Mouse (Mus musculus) hindlimb bud, embryonic 11.5 days (tissue): ENCODE data around the gene Mitd1.

Source experiments
- DNase-seq: peaks from one replicate; pipeline ENCODE4 v3.0.0-alpha.2; 2012; ENCODE audit warnings: low read depth, low spot score; ENCODE audit errors: extremely low spot score

The Mitd1 gene

DNA sequence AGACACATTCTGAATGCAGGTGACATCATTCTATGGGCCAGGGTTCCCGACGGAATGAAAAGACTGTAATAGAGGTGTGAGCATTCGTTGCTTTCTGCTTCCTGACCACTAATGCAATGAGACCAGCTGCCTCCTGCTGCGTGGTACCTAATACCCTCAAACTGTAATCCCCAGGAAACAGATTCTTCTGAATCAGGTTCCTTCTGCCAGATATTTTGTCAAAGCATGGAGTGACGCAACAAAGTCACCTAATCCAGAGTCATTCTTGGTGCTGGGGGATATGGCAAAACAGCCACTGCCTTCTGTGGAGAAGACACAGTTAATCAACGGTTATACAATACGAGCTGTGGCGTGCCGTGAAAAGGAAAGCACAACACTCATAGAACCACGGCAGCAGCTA is 21.6 kb downstream of the Mitd1 start:
- DNase-seq: no peak

DNA sequence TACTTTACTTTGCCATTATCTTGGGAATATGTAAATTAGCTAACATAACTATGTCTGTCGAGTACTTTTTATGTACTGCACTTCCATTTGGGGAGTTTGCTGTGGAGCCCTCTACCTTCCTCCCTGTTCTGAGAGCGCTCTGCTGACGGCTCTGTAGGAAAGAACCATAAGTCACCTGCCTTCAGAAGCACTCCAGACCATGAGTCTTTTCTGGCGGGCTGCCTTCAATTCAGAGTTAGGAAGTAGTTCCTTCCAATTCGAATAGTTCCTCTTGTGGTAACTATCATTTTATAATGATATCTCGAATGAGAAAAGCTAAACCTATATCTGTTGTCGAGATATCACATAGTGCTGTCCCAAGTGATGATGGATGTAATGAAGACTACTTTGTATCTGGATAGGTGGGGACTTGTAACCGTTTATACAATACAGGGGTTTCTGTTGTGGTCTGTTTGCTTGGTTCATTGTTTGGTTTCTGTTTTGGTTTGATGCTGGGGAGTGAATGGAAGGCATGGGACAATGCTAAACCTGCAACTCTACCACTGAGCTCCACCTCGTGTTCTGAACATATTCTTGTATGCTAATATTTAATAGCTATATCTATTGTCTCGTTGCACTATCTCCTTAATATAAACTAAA is 22.4 kb downstream of the Mitd1 start:
- DNase-seq: no peak

- DNase-seq: no peak
Observed at GRCm38 (mm10) chr1:37867056-37867455, 23.2 kb downstream of the Mitd1 start.

GRCm38 (mm10) chr1:37866286-37866685 is 23.9 kb downstream of the Mitd1 start, which contains the start of gene Tsga10:
Gene Tsga10, minus strand, starts transcription at chr1:37866429.
- DNase-seq: no peak

DNA sequence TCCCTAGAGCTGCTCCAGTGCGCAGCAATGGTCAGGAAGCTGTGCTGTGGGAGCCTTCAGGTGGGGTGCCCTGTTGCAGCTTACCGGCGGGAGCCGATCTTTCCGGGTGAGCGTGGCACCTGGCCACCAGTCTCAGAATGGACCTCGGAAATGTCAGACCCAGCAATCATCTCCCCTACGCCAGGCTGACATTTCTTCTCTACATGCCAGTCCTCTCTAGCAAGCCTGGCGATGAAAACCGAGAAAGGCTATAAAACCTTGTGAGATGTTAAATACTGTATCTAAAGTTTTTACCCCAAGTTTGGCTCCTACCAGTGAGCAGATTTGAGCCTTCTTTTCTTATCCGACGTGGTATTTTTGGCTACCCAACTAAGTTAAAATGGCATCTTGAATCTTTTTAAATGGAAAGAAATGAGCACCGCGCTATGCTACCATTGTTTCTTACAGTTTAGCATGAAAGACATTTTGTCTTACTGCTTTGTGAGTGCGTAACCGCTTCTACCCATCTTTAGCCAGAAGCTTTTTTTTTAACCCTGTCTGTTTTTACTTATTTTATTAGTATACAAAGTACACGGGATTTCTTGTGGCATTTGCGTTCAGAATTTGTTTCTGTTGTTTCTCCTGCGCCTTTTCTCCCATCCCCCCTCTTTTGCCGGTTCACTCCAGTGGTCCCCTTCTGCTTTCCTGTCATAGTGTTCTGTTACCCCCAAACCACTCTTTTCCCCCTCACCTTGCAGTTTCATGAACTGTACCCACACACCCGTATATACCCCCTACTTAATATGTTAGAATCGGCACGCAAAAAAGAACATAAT is 24.6 kb downstream of the Mitd1 start:
- peak; percentile 1 for DNase-seq

DNA sequence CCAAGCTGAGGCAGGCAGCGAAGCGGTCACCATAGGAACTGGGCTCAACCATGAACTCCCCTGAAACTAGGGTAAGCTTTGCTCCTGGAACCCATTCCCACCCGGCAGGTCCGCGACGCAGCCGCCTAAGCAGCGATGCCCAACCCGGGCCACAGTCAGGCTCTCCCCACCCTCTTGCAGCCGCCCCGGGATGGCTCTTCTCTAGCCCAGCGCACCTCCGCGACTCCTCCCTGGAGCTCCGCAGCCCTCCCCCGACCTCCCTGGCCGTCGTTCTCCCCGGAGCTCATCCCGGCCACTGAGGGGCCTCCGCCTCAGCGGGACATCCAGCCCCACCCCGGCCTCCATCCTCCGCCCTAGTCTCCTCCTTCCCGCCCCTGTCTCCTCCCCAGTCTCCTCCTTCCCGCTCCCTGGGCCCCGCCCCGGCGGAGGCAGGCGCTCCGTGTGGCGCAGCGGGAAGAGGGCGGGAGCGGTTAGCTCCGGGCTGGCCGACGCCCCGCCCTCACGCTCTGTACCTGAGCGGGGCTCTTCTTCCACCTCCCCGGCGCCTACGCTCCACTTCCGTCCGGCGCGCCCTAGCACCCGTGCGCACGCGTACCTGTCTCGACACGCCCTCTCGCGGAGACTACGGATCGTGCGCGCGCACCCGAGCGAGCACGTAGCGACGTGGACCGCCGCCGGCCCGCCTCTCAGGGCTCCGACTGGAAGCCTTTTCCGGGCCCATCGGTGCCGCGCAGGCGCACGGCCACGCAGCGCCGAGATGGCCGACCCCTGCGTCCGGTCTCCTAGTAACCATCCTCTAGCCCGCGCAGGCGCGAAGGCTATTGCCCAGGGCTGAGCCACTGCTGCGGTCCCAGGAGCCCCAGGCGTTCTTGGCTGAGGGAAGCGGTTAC is 25.5 kb downstream of the Mitd1 start:
- DNase-seq: peak; percentile 80

DNA sequence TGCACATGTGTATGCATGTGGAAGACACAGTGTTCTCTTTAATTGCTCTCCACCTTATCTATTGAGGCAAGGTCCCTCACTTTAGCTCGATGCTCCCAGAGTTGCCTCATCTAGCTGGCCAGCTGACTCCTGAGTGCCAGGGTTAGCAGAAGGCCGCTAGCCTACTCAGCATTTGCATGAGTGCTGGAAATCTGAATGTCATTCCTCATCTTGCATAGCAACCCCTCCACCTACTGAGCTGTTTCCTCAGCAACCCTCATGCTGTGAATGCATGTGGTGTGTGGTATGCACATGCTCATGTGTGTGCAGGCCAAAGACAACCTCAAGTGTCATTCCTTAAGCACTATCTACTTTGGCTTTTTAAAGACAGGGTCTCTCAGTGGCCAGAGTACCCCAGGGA is 39.5 kb downstream of the Mitd1 start:
- DNase-seq: no peak

DNA sequence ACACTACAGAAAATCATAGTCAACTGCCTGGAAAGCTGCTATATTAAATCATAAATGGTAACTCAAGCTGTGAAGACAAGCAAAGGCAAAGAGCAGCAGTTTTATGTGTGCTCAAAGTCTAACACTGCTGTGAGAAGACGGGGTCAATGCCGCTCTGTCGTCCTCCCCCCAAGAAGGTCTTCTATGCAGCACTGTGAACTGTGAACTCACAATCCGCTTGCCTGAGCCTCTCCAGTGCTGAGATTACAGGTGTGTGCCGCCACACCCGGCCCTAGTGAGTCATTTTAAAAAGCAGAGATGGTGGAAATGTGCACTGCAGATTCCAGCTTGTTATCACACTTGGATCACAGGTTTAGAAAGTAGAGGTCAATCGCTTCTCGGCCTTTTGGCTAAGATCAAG is 43.3 kb downstream of the Mitd1 start:
- DNase-seq: no peak

DNA sequence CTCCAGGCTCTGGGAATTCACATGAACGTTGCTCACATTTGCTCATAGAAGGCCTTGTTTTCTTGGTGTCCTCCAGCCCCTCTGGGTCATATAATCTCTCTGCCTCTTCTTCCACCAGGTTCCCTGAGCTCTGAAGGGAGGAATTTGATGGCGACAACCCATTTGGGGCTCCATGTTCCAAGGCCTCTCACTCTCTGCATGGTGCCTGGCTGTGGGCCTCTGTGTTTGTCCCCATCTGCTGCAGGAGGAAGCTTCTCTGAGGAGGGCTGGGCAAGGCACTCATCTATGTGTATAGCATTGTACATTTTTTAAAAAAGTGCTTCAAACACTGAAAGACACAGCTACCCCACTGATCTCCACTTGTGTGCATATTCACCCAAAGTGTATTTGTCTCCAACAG is 58.5 kb downstream of the Mitd1 start:
- no peak for DNase-seq
